Mouse (Mus musculus) thymus, postnatal 4 days (tissue): Measurements from ENCODE around the gene Rabgap1.
A peak's percentile ranks its signal among the peaks of the same experiment; 100 is the strongest.
"Not testable (repeated sequence)": the region's sequence is repeated elsewhere in the genome, so short reads cannot be mapped to it uniquely, and the experiment has no call there.

ENCODE experiments used
- DNase-seq: peaks from one replicate; pipeline ENCODE4 v3.0.0; 2021

Gene Rabgap1

DNA sequence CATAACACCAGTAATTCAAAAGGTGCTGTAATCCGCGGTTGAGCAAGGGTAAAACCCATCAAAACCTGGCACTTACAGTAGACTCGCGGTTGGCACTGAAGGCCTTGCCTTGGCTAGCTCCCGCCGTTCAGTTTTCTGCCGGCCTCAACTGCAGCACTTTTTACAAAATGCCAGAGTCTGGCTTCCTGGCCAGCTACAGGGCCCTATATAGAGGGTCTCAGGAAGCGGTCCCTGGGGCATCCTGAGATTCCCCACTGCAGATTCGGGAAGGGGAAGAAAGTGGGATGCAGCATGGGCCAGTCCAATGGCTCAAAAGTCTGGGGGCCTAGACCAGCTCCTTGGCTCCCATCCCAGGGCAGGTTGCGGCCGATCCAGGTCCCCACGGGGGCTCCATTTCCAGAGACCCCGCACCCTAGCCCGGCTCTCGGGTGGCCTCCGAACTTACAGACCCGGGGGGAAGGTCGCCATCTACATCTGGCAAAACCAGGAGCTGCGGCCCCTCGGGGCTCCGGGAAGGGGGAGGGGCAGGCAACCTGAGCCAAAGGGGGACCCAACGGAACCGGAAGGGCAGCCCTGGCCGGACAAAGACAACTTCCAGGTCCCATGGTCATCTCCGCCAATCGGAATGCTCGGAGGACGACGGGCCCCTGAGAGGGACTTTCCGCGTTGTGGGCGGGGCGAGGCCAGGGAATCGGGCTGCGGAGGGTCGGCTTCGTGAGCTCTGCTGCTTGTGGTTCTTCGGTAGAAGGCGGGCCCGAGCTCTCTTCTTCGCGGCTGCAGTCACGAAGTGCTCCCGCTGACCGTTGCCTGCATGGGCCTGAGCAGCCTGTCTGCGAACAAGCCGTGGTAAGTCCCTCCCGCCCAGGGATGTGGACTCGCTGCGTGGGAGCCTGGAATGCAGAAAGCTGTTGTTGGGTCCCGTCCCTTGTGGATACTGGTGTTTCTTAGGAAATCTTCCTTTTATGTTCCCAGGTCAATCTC lies at the start of gene Rabgap1, which contains the start of the genes Zbtb26 and Zbtb6:
Gene Rabgap1, plus strand, starts transcription at position 669 of the 981 bp plus-strand sequence.
Gene Zbtb26, minus strand, starts transcription at position 525 of the 981 bp plus-strand sequence.
Gene Zbtb6, minus strand, starts transcription at position 561 of the 981 bp plus-strand sequence.
- peak; percentile 95 for DNase-seq

DNA sequence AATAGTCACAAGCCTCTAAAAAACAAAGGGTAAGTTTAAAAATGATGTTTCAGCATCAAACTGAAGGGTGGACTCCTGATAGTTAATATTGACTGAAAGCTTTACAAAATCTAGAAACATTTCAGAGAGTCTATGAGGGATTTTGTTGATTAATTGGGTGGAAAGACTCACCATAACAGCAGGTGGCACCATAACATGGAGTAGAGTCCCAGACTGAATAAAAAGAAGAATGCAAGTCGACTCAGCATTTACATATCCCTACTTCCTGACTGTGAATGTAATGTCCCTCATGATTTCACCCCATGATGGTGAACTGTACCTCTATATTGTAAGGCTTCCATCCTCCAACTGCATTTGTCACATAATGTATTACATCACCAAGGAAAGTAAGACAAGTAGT lies 47.5 kb upstream of the Rabgap1 start:
- peak; percentile 9 for DNase-seq

GRCm38 (mm10) chr2:37421903-37422302 lies 21.2 kb upstream of the Rabgap1 start:
- DNase-seq = no peak

DNA sequence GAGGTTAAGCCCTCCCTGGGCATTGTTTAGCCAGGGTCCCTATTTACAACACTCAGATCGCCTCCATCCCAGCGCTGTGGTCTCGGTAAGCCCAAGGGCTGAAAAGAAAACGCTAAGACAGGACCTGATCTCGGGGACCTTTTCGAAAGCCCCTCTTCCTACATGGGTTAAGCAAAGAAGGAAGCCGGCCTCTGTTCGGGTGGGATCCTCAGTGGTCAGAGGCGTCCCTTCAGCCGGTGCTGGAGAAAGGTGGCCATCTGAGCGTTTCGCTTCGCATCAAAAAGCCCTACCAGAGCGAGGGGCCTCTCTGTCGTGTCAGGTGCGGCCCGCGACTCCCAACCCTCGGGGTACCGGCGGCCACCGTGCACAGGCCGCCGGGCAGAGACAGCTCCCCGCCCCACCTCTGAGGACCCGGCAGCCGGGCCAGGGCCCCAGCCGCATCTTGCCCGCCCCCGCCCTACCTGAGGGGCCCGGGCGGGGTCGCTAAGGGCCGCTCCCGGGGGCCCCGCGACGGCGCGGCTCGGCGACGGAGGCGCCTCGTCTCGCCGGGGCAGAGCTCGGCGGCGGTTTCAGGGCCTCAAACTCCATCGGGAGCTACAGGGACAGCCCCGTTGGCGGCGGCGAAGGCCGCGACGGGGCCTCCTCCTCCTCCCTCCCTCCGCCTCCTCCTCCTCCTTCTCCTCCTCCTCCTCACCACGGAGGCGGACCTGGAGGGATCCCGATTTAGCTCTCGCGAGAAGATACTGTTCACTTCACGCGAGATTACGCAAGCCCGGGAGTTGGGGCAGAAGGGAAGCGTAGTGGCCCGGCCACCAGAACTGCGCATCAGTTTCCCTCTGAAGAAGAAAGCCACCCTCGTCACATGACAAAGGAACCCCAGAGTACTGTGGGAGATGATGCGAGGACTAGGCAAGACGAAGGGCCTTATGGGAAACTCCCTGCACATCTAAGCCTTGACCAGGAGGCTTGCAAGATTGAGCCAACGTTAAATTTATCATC lies 20.5 kb upstream of the Rabgap1 start, which contains the start of gene Rc3h2:
Gene Rc3h2, minus strand, starts transcription at position 598 of the 999 bp plus-strand sequence.
- peak; percentile 90 for DNase-seq

DNA sequence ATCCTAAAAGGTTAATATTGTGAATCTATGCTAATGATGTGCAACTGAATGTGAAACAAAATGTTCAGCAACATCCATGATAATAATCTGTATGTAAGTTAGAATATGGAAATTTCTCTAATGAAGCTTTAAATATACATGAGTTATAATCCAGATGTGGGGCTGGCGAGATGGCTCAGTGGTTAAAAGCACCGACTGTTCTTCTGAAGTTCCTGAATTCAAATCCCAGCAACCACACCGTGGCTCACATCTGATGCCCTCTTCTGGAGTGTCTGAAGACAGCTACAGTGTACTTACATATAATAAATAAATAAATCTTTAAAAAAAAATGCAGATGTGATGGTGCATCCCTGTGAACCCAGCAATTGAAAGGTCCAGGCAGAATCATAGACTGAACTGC lies 19.4 kb upstream of the Rabgap1 start:
- DNase-seq = no peak

GRCm38 (mm10) chr2:37430593-37431464 lies 12.2 kb upstream of the Rabgap1 start:
- DNase-seq = peak; percentile 82

- no peak for DNase-seq
Observed at GRCm38 (mm10) chr2:37431609-37432008, 11.5 kb upstream of the Rabgap1 start.

GRCm38 (mm10) chr2:37451667-37452375 lies 8.7 kb downstream of the Rabgap1 start:
- peak; percentile 95 for DNase-seq

DNA sequence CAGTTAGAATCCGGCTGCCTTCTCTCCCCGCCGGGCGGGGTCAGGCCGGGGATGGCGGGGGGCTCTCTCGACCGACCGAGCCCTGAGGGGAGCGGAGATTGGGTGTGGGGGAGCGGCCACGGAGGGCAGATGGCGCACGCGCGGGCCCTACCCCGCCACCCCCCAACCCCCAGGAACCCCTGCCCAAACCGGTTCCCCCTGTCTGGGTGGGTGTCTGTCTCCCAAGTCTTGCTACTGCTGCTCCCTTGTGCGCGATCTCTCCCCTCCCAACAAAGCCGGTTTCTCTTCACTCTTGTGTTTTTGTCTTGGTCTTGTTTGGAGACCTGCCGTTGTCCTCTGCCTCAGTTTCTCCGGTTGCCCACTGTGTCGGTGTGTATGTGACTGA lies 9.3 kb downstream of the Rabgap1 start:
- no peak for DNase-seq

- DNase-seq = no peak
Observed at GRCm38 (mm10) chr2:37460707-37461106, 17.6 kb downstream of the Rabgap1 start.

- DNase-seq = no peak
Observed at GRCm38 (mm10) chr2:37466266-37466665, 23.2 kb downstream of the Rabgap1 start.

DNA sequence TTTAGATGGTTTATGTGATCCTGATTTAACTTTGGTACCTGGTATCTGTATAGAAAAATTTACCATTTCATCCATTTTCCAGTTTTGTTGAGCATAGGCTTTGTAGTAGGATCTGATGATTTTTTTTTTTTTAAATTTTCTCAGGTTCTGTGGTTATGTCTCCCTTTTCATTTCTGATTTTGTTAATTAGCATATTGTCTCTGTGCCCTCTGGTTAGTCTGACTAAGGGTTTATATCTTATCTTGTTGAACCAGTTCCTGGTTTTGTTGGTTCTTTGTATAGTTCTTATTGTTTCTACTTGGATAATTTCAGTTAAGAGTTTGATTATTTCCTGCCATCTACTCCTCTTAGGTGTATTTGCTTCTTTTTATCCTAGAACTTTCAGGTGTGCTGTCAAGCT lies 36.5 kb downstream of the Rabgap1 start:
- no peak for DNase-seq

GRCm38 (mm10) chr2:37480039-37480438 lies 37.0 kb downstream of the Rabgap1 start:
- no peak for DNase-seq

DNA sequence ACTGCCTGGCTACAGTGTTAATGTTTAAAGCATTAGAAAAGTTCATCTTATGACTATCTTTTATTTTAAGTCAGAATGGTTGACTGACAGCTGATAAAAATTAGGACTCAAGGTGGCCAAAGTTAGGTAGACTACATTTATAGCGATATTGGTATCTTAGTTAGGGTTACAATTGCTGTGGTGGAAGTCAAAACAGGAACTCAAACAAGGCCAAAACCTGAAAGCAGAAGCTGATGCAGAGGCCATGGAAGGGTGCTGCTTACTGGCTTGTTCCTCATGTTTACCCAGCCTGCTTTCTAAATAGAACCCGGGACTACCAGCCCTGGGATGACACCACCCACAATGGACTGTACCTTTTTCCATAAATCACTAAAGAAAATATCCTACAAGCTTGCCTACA lies 41.1 kb downstream of the Rabgap1 start:
- no peak for DNase-seq

GRCm38 (mm10) chr2:37485370-37485769 lies 42.3 kb downstream of the Rabgap1 start:
- peak; percentile 49 for DNase-seq

DNA sequence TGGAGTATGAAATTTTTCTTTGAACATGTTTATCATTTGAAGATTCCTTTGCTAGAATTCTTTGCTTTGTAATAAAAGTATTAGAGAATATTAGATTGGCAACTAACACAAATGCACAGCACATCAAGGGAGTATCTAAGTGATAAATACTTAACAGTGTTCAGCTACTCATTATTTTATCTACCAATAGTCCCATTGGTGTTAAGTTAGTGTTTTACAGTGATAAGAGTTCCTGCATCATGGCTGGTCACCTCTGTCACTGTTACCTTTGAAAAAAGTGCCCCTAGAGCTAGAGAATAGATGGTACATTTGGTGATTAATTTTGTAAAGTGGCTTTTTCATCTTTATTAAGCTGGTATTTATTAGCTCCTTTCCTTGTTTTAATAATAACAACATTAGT lies 43.3 kb downstream of the Rabgap1 start:
- DNase-seq = no peak

DNA sequence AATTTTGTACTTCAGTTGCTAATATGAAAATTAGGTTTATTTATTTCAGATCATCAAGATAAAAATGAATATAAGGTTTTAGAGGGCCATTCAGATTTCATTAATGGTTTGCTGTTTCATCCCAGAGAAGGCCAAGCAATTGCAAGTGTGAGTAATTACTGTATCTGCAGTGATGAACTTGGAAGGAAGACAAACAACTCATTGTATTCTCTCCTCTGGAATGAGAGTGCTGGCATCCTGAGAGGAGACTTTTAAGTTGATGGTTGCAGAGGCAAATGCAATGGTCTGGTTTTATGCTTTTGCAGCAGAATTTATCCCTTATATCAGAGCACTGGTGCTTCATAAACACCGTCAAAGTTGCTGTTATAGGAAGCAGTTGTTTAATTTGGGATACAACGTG lies 45.9 kb downstream of the Rabgap1 start:
- DNase-seq = no peak

GRCm38 (mm10) chr2:37497321-37497720 lies 54.2 kb downstream of the Rabgap1 start:
- no peak for DNase-seq

DNA sequence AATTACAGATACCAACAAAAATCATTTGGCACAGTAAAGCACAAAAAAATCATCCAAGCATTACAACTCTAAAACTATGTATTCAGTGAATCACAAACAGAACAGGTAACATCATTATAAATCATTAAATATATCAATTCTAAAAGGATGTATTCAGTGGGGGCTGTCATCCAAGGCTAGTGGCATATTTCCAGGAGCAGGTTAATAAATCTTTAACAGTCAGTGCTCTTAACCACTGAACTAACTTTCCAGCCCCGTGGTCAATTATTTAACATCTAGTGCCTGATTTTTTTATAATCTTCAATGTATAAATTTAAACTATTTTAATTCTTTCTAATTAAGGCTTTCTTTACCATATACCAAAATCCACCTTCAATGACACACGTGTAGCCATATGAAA lies 62.8 kb downstream of the Rabgap1 start:
- DNase-seq = not testable (repeated sequence)

GRCm38 (mm10) chr2:37511134-37511901 lies 68.2 kb downstream of the Rabgap1 start:
- no peak for DNase-seq
